Mouse (Mus musculus): ENCODE measurements around the gene Fam205a2.
"Not testable (repeated sequence)": the region's sequence is repeated elsewhere in the genome, so short reads cannot be mapped to it uniquely, and the experiment has no call there.

The Fam205a2 gene

GRCm38 (mm10) chr4:42528075-42528474 lies at the start of gene Fam205a2:
Fam205a2 (minus strand) TSS chr4:42528175.
- DNase-seq (ENCODE audit: low spot score in 2 of 2) = not testable (repeated sequence)

Measured in left cerebral cortex, adult 9 months (tissue).